Mouse (Mus musculus) C2C12 (cell line): ENCODE results near the gene 9330161L09Rik. TPM values are rescaled to one million over a fixed set of nuclear protein-coding genes. Genes with fewer than 3 reads are reported as not detected.

ENCODE experiments used
- H3K27me3 ChIP-seq: one replicate; pipeline ENCODE4 v1.6.1; 2011; ENCODE audit not compliant: control insufficient read depth, insufficient read depth, insufficient read length
- H3K36me3 ChIP-seq: one replicate; pipeline ENCODE4 v1.6.1; 2011; ENCODE audit not compliant: control insufficient read depth, insufficient read depth
- H3K4me3 ChIP-seq: one replicate; pipeline ENCODE4 v1.5.1; 2011; ENCODE audit warnings: mild to moderate bottlenecking, control low read depth; ENCODE audit not compliant: poor library complexity, insufficient read depth, severe bottlenecking
- H3K79me2 ChIP-seq: one replicate; pipeline ENCODE4 v1.6.1; 2011; ENCODE audit not compliant: control insufficient read depth, insufficient read depth
- H3K79me3 ChIP-seq: one replicate; pipeline ENCODE4 v1.6.1; 2011; ENCODE audit warnings: low read depth, control low read depth
- H3ac ChIP-seq: one replicate; pipeline ENCODE3; 2011; ENCODE audit warnings: low read depth; ENCODE audit not compliant: control insufficient read depth, insufficient read length
- CEBPB ChIP-seq: IDR thresholded peaks from one replicate; pipeline ENCODE4 v1.6.1; 2011; ENCODE audit warnings: low read depth, mild to moderate bottlenecking, control low read depth, moderate library complexity
- CTCF ChIP-seq: IDR thresholded peaks from one replicate; pipeline ENCODE4 v1.5.1; 2011; ENCODE audit not compliant: control insufficient read depth, insufficient read depth, insufficient read length
- FOSL1 ChIP-seq: IDR thresholded peaks from one replicate; pipeline ENCODE4 v1.8.0; 2011; ENCODE audit warnings: mild to moderate bottlenecking, low read length; ENCODE audit not compliant: poor library complexity, insufficient read depth, severe bottlenecking
- MAX ChIP-seq: IDR thresholded peaks from one replicate; pipeline ENCODE4 v1.6.1; 2011; ENCODE audit warnings: mild to moderate bottlenecking, control low read depth
- MYOD1 ChIP-seq: IDR thresholded peaks from one replicate; pipeline ENCODE4 v1.6.1; 2011; ENCODE audit warnings: low read depth; ENCODE audit not compliant: control insufficient read depth, insufficient read length
- MYOG ChIP-seq: IDR thresholded peaks from one replicate; pipeline ENCODE4 v1.6.1; 2011; ENCODE audit not compliant: control insufficient read depth, insufficient read length; ENCODE audit errors: extremely low read depth
- USF1 ChIP-seq: IDR thresholded peaks from one replicate; pipeline ENCODE4 v1.6.1; 2011; ENCODE audit warnings: low read depth, mild to moderate bottlenecking, control low read depth, moderate library complexity
- polyA plus RNA-seq: library from polyadenylated mRNA; unstranded; fragments of >200 nt; fragmentation: generic; extraction: Trizol; gene quantifications from one replicate; pipeline ENCODE4 v1.2.1, GENCODE M21; 2012; ENCODE audit warnings: missing spikeins

9330161L09Rik gene
- polyA plus RNA-seq, 1 experiment, result 0.69 TPM

DNA sequence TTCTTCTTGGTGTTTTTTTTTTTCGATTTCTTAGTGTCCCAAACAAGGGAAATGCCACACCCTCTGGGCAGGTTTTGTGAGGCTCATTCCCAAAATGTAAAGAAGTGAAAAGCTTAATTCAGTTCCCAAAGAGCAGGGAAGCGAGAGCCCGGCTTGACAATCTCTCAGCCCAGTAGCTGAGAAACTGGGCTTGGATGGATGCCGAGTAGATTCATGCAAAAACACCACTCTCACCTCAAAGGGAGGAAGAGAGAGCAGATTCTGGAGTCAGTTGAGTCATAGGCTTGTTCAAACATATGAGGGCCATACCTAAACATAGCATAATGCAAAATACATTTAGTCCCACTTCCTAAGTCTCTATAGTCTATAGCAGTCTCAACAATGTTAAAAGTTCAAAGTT lies 27.4 kb downstream of the 9330161L09Rik start:
- no peak for TF ChIP-seq MYOG
- no peak for TF ChIP-seq CTCF
- no peak for TF ChIP-seq MYOD1
- TF ChIP-seq MAX, result no peak
- no peak for TF ChIP-seq USF1
- no peak for TF ChIP-seq CEBPB
- TF ChIP-seq FOSL1, result no peak
- Histone ChIP-seq H3K79me2 (no peaks in the 10 kb centered on the region), H3K36me3 (no peaks in the 10 kb centered on the region), H3ac (no peak overlapping the region), H3K27me3 (no peaks in the 10 kb centered on the region), H3K79me3 (no peaks in the 10 kb centered on the region), H3K4me3 (no peak overlapping the region)

DNA sequence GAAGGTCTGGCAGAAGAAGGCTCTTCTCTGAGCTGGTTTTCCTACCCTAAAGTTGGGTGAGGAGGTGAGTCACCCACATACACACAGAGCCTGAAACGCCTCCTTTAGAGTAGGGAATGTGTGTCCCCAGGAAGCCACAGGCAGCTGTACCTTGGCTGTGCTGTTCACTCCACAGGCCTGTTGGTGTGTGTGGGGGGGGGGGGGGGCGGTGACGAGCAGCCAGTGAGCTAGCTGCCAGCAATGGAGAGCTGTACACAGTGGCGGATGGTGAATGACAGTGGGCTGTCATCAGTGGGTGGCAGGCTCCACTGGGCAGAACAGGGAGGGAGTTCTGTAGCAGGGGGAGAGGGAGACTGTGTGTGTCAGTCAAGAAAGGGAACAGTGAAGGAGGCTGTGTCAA lies 30.8 kb downstream of the 9330161L09Rik start:
- Histone ChIP-seq H3K27me3 (no peaks in the 10 kb centered on the region), H3ac (no peak overlapping the region), H3K4me3 (no peak overlapping the region), H3K36me3 (no peaks in the 10 kb centered on the region), H3K79me2 (no peaks in the 10 kb centered on the region), H3K79me3 (no peaks in the 10 kb centered on the region)
- TF ChIP-seq FOSL1 (no peak), MYOD1 (no peak), USF1 (no peak), MAX (no peak), CTCF (no peak)

GRCm38 (mm10) chr12:103376124-103376523 lies 31.5 kb downstream of the 9330161L09Rik start:
- H3K4me3 ChIP-seq, result no peak overlapping the region
- no peaks in the 10 kb centered on the region for H3K36me3 ChIP-seq
- H3K27me3 ChIP-seq, result no peaks in the 10 kb centered on the region
- H3K79me2 ChIP-seq, result no peaks in the 10 kb centered on the region
- no peaks in the 10 kb centered on the region for H3K79me3 ChIP-seq
- TF ChIP-seq MYOG (no peak), CEBPB (no peak), MYOD1 (no peak), CTCF (no peak), FOSL1 (no peak), USF1 (no peak), MAX (no peak)
- no peak overlapping the region for H3ac ChIP-seq

DNA sequence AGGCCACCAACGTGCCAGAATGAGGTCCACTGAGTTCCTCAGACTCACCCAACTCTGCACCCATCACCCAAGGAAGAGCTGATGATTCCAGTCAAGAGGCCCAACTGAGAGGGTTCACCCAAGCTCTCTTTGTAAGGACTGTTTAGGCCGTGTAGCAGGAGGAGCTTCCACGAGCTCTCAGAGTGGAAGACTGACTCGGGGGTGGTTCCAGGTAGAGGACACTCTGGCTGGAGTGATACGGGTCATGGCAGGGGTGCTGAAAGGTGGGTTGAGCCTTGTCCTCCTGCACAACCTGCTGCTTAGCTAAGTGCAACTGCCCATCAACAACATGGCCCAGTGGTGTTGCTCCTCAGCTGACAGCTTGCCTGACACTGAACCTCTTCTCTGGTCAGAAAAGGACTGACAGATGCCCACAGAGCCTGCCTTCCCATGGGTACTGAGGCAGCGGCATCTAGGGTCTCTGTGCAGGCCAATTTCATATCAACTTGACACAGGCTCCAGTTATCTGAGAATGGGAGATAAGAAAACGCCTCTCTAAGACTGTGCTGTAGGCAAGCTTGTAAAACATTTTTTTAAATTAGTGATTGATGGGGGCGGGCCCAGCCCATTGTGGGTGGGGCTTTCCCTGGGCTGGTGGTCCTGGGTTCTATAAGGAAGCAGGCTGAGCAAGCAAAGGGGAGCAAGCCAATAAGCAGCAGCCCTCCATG lies 33.9 kb downstream of the 9330161L09Rik start:
- no peaks in the 10 kb centered on the region for H3K36me3 ChIP-seq
- TF ChIP-seq CTCF (no peak), USF1 (no peak), MYOD1 (no peak), FOSL1 (no peak), MAX (no peak), CEBPB (no peak), MYOG (no peak)
- no peaks in the 10 kb centered on the region for H3K27me3 ChIP-seq
- no peak overlapping the region for H3K4me3 ChIP-seq
- H3ac ChIP-seq, result no peak overlapping the region
- no peaks in the 10 kb centered on the region for H3K79me3 ChIP-seq
- no peaks in the 10 kb centered on the region for H3K79me2 ChIP-seq

- no peak overlapping the region for H3ac ChIP-seq
- no peaks in the 10 kb centered on the region for H3K36me3 ChIP-seq
- no peaks in the 10 kb centered on the region for H3K79me3 ChIP-seq
- H3K79me2 ChIP-seq, result no peaks in the 10 kb centered on the region
- no peak for TF ChIP-seq CEBPB
- peak; percentile 68 for TF ChIP-seq CTCF
- no peak overlapping the region for H3K4me3 ChIP-seq
- H3K27me3 ChIP-seq, result no peaks in the 10 kb centered on the region
These were observed 35.9 kb downstream of the 9330161L09Rik start for GRCm38 (mm10) chr12:103371711-103372110.

DNA sequence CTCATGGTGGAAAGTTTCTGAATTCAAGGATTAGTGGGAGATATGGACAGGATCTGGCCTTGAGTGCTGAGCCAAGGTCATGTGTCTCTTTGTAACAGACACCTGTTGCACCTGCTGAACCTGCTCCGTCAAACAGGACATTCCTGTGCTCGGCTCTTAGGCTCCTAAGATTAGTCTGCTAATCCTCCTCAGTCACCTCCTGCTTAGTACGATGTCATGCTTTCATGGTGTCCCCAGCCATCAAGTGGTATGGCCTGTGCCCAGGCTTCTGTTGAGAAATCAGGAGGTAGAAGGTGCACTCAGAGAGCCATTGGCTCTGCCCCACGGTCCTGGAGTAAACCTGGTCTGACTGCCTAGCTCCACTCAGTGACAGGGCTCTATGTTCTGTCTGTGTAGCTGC lies 36.8 kb downstream of the 9330161L09Rik start:
- Histone ChIP-seq H3K79me3 (no peaks in the 10 kb centered on the region), H3K36me3 (no peaks in the 10 kb centered on the region), H3K27me3 (peaks cover 5% of the 10 kb centered on the region), H3ac (no peak overlapping the region), H3K79me2 (no peaks in the 10 kb centered on the region), H3K4me3 (no peak overlapping the region)
- no peak for TF ChIP-seq CTCF
- TF ChIP-seq FOSL1, result no peak
